Mouse (Mus musculus): Measurements from ENCODE around the gene Bckdha. TPM values are rescaled to one million over a fixed set of nuclear protein-coding genes. Genes with fewer than 3 reads are reported as not detected.

Bckdha gene
- total RNA-seq, 2 experiments from 2014 or later: 134 to 137 TPM

DNA sequence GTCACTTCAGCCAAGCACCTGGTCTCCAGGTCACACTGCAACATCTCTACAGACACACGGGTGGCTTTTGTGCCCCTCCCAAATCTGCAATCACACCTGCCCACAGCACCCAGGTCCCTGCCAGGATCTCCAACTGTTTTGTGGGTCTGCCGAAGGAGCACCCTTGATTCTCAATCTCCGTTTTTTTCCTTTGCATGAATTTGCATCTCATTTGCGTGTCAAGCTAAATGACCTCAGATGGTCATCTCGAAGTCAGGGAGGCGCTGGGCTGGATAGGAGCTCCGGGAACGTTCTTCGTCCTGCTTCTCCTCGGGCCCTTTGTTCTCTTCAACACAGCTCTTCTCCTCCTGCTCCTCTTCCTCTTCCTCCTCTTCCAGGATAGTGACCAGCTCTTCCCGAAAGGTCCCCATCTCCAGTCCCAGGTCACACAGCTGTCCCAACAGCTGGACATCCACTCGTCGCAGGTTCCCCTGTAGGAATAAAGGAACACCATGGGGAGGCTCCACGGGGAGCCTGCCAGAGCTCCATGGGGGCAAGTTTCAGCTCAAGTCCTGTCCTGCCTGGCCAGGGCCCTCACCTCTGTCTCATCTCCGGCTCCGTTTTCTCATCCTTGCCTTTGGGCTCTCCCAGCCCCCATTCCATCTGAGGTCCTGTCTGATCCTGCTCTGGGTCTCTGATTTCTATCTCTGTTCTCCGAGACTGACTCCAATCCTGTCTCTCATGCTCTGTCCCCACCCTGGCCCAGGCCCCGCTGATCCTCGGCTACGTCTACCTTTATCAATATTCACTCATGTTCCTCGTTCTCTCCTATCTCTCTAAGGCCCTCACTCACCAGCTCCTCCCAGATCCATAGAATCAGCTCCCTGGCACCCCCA lies 43.7 kb downstream of the Bckdha start:
- no peak for DNase-seq (ENCODE audit: low spot score)

DNA sequence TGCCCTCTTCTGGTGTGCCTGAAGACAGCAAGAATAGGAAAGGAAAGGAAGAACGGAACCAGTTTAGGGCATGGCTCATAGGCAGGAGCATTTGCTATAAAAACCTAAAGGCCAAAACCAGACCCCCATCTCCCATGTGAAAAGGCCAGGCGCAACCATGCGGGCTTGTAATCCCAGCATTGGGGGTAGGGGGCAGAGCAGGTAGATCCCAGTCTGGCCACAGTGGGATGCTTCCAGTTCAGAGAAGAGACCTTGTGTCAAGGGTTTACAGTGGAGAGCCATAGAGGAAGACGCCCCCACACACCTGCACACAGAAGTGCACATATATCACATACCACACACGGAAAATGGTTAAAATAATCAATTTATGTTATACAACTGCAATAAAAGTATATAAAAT lies 44.7 kb downstream of the Bckdha start:
- no peak for DNase-seq (ENCODE audit: low spot score)

- DNase-seq (ENCODE audit: low spot score): no peak
Observed at GRCm38 (mm10) chr7:25611501-25611900, 47.3 kb downstream of the Bckdha start.

DNA sequence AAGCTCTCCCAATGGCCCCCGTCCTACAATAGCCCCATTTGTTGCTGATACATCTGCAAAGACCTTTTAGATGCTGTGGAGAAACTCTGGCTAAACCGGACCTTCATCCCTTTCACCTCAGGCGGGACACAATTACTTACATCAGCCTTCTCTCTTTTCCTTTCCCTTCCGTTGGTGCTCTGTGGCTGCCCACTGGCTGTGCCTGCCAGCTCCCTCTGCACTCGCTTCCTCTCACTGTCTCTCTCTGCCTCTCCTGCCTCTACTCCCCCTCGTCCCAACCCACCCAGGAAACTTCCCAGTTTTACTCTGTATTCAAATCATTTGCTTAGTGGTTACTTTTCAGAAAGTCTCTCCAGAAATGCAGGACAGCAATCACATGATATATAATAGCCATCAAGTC lies 48.7 kb downstream of the Bckdha start:
- DNase-seq (ENCODE audit: low spot score): no peak

- DNase-seq (ENCODE audit: low spot score): no peak
Observed at GRCm38 (mm10) chr7:25607196-25607595, 51.6 kb downstream of the Bckdha start.

GRCm38 (mm10) chr7:25606625-25607063 lies 52.1 kb downstream of the Bckdha start:
- no peak for DNase-seq (ENCODE audit: low spot score)

- DNase-seq (ENCODE audit: low spot score): no peak
Observed at GRCm38 (mm10) chr7:25601346-25601745, 57.4 kb downstream of the Bckdha start.

DNA sequence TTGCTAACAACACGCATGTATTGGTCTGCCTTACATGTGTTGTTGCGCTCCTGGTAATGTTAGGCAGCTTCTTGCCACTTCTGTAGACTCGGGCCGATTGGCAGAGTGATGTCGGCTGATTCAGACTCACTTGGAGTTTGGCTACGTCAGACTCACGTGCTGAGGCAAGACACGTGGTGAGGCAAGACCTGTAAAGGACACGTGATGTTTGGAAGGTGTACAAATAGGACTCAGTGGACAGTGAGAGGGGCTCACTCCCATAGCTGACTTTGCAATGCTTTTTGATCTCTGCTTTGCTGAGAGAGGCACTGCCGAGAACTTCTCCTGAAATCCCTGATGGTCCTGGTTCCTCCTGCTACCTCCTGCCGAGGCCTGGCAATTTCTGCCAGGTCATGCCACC lies 58.1 kb downstream of the Bckdha start:
- no peak for DNase-seq (ENCODE audit: low spot score)

DNA sequence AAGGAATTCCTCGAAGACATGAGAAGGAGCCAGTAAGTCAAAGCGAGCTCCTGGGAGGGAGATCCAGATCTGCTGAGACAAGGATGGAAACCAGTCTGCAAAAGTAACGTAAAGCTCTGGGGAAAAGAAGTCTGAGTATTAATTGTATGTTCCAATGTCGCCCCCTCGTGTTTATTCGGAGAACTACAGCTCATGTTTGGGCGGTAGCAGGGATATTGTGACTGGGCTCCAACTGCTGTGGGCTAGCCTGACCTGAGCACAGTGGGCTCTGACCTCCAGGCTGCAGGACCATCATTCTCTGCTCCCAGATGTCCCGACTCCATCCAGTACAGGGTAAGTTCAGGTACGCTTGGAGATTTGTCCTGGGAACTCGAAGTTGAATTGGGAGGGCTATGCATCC lies 59.1 kb downstream of the Bckdha start:
- DNase-seq (ENCODE audit: low spot score): peak; percentile 69

DNA sequence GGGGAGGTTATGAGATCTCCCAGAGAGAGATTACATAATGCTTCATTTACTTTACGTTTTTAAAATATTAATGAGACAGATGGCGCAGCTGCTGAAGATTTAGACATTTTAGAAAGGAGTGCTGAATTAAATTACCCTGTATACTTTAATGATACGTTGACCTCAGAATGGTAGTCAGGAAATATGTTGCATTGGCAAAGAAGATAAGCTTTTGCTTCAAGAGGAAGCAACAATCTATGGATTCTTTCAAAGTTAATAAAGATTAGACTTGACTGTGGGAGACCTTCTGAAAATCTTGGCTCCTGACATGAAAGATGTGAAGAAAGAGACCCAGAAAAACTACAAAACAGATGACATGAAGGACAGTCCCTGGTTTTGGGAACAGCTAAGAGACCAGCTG lies 64.9 kb downstream of the Bckdha start:
- no peak for DNase-seq (ENCODE audit: low spot score)

GRCm38 (mm10) chr7:25591226-25591625 lies 67.6 kb downstream of the Bckdha start:
- DNase-seq (ENCODE audit: low spot score): no peak

DNA sequence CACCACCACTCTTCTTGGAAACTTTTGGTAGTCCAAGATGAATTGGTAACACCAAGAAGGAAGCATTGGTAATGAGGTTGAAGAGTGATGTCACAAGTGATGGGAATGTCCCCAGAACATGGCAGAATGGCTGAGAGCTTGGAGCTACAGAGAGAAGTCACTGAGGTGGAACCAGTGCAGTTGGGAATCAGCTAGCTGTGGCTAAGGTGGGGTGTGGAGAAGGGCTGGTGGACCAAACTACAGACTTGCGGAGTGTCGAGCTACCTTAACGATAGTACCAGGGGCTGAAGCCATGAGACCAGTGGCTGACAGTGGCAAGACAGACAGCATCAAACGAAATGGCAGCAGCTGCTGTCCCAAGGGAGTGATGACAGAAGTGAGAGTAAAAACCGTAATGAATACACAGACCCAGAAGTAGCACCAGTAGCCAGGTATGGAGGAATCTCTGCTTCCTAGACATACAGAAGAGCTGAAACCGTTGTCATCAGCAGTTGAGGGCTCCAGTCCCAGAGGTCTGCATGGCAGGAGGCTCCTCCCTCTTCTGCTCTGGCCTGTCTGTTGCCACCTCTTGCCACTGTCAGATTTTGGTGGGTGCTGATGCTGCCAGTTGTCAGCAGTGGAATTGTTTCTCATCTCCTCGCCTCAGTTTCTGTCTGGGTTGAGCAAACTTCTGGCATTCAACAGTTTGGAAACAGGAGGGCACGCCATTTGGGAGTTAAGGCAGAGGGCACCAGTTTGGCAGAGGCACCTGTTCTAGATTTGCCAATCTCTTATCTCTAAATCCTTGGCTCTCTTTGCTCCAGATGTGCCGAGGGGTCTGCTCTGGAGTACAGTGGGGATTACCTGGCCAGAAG lies 73.2 kb downstream of the Bckdha start:
- DNase-seq (ENCODE audit: low spot score): no peak

DNA sequence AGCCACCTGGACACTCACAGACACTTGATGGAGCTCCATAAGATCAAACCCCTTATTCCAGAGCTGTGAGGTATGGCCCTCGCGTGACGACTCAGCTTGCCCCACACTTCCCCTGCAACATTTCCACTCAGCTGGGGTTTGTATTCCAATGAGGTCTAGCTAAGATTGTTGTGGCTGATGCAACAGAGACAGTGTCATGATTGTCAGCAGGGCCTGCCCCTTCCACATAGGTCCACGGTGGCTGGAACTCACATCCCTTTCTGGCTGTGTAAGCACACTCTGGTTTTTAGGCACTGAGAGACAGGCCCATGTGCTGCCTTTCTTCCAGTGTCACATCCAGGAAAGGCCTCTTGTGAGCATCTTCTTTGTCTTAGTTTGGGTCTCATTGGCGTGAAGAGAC lies 74.1 kb downstream of the Bckdha start:
- no peak for DNase-seq (ENCODE audit: low spot score)

GRCm38 (mm10) chr7:25582301-25582810 lies 76.4 kb downstream of the Bckdha start:
- no peak for DNase-seq (ENCODE audit: low spot score)

Other genes starting within 250 kb of the Bckdha start
- gene Cxcl17, start 246.1 kb downstream of the Bckdha start, total RNA-seq (2021): not detected
- gene Ceacam1, start 181.4 kb downstream of the Bckdha start, total RNA-seq (2021): 1 to 10 TPM; 2.7 to 4.4 TPM
- 1 to 10 TPM in 1 of 2 experiments, under 1 TPM in 1; 0.46 to 1.1 TPM for gene Ceacam2, start 119.1 kb downstream of the Bckdha start, total RNA-seq (2021)
- gene Erich4, start 43.1 kb downstream of the Bckdha start, total RNA-seq (2021): not detected
- 10 to 100 TPM; 38.7 to 43.2 TPM for gene Dmac2, start 39.6 kb downstream of the Bckdha start, total RNA-seq (2021)
- gene B3gnt8, start 32.3 kb downstream of the Bckdha start, total RNA-seq (2021): 1 to 10 TPM; 1.1 to 1.3 TPM
- 10 to 100 TPM; 19.9 to 21.3 TPM for gene Exosc5, start 183 bp upstream of the Bckdha start, total RNA-seq (2021)
- gene Tmem91, start 16.2 kb upstream of the Bckdha start, total RNA-seq (2021): not detected
- 1 to 10 TPM; 7.3 to 7.8 TPM for gene B9d2, start 21.8 kb upstream of the Bckdha start, total RNA-seq (2021)
- gene Tgfb1, start 28.0 kb upstream of the Bckdha start, total RNA-seq (2021): 1 to 10 TPM; 3.9 to 7.8 TPM
- gene Ccdc97, start 60.1 kb upstream of the Bckdha start, total RNA-seq (2021): 10 to 100 TPM; 42.1 to 43.5 TPM
- 10 to 100 TPM; 69.1 to 73.4 TPM for gene Hnrnpul1, start 95.8 kb upstream of the Bckdha start, total RNA-seq (2021)
- 10 to 100 TPM; 27.6 to 42.7 TPM for gene Axl, start 129.7 kb upstream of the Bckdha start, total RNA-seq (2021)
- under 1 TPM; 0.16 to 0.28 TPM for gene Cyp2s1, start 157.9 kb upstream of the Bckdha start, total RNA-seq (2021)
- gene Cyp2b10, start 238.6 kb upstream of the Bckdha start, total RNA-seq (2021): not detected

Data from gastrocnemius, adult 18-20 months (tissue).